Mouse (Mus musculus) adrenal gland, postnatal 36 days (tissue): ENCODE measurements at regions not wholly inside any gene's neighbourhood (a gene's known extent, or its start where the extent isn't known, plus 50 kb on each side); places are given as distances from the start of the nearest gene placed in this dataset.
"Not testable (repeated sequence)": the region's sequence is repeated elsewhere in the genome, so short reads cannot be mapped to it uniquely, and the experiment has no call there.

Experiments used
- DNase-seq, 2 experiments: peaks; one replicate each; pipeline ENCODE4 v3.0.0; 2021; ENCODE audit warnings: mixed read lengths in 1 of 2

GRCm38 (mm10) chr7:137648621-137649020 is 211.2 kb downstream of the Glrx3 start:
- no peak for DNase-seq

GRCm38 (mm10) chr7:137649650-137650049 is 212.2 kb downstream of the Glrx3 start:
- no peak for DNase-seq

- DNase-seq: no peak
Measured at GRCm38 (mm10) chr7:137653837-137654236, 216.4 kb downstream of the Glrx3 start.

DNA sequence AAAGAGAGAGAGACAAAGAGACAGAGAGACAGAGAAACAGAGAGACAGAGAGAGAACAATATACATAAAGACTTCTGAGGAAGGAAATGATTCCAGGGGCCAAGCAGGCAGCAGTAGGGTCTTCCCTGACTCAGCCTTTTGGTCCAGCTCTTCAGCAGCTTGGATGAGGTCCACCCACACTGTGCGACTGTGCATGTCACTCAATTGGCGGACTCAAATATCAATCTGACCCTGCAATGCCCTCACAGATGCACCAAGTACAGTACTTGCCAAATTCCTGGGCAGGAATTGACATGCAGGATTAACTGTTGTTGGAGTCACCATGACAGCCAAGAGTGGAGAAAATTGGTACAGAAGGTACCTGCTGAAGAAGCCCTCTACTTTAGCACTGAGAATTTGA is 229.8 kb downstream of the Glrx3 start:
- no peak for DNase-seq

DNA sequence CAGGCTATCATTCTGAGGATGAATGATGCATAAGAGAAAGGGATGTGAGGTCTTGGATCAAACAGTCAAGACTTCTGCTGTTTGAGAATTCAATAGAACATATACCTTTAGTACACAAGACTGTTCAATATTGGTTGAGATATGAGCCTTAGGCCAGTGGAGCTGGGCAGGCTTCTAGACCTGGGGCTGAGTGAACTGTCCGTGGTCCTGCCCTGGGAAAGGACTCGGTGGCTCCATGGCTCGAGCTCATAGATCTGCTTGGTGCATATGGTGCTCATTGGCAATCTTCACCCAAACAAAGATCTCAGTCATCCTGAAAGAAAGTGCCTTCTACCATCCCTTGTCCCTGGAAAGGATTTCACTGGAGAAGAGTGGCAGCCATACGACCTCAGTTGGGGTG is 233.7 kb downstream of the Glrx3 start:
- no peak for DNase-seq

DNA sequence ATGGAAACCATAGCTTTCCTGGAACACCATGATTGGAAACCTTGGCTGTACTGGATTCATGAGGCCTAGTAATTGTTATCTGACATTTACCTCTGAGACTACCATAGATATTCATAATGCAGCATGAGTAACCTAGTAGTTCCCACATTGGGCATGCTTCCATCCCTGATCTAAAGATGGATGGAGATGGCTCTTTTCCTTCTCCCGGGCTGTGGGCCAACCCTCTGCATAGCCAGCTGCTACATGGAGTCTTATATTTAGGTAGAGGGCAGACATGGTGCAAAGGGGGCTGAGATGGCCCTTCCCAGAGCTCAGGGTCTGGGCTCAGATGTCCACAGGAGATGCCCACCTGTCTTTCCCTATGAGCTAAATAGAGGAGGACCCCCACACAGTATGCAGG is 237.2 kb downstream of the Glrx3 start:
- no peak for DNase-seq

DNA sequence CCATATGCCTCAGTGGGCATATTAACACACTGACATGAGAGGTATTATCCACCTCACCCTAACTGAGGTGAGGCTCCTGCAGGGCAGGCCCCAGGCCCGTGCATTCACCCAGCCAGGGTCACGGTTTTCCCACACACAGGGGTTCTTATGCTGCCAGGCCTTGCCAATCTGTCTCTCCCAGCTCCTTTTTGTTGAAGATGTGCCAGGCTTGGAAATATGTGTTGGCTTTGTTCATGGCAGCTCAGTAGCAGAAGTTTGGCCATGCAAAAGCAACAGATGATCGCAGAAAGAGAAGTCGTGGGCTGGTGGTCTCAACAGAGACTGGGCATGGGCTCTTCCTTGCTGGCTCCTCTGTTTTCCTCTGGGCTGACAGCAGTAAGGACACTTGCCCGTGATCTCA is 238.0 kb downstream of the Glrx3 start:
- no peak for DNase-seq

DNA sequence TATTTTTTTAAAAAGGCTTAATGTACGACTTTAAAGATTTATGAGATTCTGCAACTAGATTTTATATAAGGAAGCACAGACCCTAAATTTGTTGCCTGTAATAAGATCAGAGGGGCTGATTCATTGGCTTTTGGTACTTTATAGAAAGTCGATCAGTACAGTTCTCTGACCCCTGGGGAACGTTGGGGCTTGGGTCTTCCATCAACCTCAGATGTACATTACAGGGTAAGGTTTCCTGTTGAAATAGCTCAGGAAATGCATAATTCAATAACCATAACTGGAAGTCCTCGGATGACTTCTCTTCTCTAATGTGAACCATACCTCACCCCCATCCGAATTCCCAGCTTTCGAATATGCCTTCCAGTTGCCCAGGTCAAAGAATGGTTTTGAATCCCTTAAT is 247.4 kb downstream of the Glrx3 start:
- DNase-seq: no peak

GRCm38 (mm10) chr7:137685320-137685719 is 247.9 kb downstream of the Glrx3 start:
- DNase-seq: no peak

GRCm38 (mm10) chr7:137696831-137697230 is 259.4 kb downstream of the Glrx3 start:
- DNase-seq: peak; percentile 53 to 57

DNA sequence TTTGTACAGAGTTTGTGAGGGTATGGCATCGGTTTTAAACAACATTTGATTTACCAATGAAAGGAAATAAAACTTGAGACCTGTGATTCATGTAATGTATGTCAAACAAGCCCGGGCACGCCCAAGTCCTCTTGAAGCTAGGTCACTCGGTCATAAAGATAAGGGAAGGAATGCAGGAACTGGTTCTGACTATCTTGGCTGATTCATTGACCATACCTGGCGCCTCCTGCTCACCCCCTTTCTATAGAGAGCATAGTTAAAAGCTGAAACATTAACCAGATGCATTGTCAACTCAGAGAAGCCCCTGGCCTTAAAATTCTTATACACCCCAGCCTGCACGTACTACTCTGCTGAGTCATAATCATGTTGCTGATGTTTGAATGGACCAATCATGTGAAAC is 261.1 kb downstream of the Glrx3 start:
- DNase-seq: not testable (repeated sequence)

GRCm38 (mm10) chr7:137712862-137713261 is 275.4 kb downstream of the Glrx3 start:
- DNase-seq: no peak

- DNase-seq: no peak
Measured at GRCm38 (mm10) chr7:137713856-137714255, 276.4 kb downstream of the Glrx3 start.

GRCm38 (mm10) chr7:137714318-137714962 is 277.0 kb downstream of the Glrx3 start:
- DNase-seq: no peak

- no peak for DNase-seq
Measured at GRCm38 (mm10) chr7:137715126-137715900, 277.9 kb downstream of the Glrx3 start.

- DNase-seq: no peak
Measured at GRCm38 (mm10) chr7:137723361-137724040, 286.1 kb downstream of the Glrx3 start.

DNA sequence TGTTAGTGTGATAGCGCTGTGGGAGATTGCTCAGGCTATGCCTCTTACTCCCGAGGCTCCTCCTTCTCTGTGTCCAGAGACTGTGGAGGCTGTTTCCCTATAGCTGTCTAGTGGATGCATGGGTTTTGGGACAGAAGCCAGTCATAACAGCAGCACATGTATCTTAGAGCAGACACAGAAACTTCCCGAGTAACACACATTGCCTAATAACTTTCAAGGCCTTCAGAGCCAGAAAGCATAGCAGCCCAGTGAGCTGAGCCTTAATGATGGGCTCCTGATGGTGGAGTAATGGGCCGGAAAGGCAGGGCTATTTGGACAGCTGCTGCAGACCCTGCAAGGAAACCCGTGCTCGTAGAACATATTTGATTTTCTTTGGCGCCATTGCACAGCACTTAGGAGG is 288.6 kb downstream of the Glrx3 start:
- DNase-seq: no peak

DNA sequence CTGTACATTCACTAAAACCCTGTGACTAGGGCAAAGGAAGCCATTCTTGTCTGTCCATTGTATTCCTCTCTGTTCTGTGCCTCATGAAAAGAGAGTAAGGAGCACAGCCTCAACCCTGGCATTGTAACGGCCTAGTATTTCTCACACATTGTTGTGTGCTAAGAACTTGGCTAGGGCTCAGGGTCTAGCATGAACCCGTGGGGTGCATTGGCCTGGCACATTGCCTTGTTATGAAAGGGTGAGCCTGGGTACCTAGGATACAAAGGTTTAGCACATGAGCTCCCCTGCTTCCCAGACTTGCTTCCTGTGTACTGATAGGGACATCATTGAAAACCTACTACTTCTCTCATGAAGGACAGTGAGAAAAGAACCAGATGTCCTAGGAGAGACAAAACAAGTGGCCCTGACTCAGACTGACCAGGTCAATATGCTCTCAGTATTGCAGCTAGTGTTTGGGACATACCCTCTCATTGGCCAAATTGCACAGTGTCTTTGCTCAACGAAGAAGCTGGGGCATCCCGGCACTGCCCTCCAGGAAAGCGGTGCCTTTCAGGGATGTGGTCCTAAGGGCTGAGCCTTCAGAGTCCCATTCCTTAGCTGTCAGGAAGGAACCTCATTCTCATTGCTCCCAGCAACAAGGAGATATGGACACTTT is 298.6 kb downstream of the Glrx3 start:
- no peak for DNase-seq

GRCm38 (mm10) chr7:137741702-137742101 is 304.3 kb downstream of the Glrx3 start:
- DNase-seq: no peak

GRCm38 (mm10) chr7:137742297-137742751 is 304.9 kb downstream of the Glrx3 start:
- DNase-seq: no peak

- peak; percentile 5 to 22 for DNase-seq
Measured at GRCm38 (mm10) chr7:137745575-137745974, 308.2 kb downstream of the Glrx3 start.

DNA sequence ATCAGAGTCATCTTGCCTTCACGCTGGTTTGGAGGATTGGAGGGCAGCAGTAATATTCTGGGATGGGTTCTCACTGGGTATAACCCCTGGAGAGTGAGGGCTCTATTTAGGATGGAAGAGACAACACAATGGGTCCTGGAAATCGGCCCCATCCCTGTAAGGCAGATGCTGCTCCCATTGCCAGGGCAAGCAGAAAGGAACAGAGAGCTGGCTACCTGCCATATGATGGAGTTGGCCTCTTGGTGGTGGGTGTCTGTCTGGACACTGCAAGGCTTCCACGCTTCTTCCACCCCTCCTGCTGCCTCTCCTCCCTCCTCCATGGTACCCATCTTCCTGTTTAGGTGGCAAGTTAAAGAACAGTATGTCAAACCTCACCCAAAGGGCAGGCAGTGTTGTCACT is 308.6 kb downstream of the Glrx3 start:
- no peak for DNase-seq

DNA sequence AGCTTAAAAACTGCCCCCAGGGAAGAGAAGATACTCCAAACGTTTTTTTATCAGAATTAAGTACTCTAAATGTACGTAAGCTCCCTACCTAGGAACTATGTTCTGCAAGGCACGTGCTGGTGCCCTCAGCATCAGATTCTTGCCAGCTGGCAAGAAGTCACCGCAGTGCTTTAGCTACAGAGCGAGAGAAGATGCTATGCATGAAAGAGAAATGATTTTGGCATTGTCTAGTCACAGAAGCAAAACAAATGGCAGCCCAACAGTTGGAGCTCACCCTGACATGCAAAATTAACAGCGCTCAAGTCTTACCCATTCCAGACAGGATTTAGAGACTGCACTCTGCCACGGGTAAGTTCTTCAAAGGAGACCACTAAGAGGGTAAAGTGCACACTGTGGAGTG is 311.5 kb downstream of the Glrx3 start:
- no peak for DNase-seq
